Mouse (Mus musculus) embryonic fibroblast, embryonic 13.5 days (primary cell): ENCODE measurements around the gene Sgms2. TPM values are rescaled to one million over a fixed set of nuclear protein-coding genes. Genes with fewer than 3 reads are reported as not detected.

ENCODE experiments used
- H3K27ac ChIP-seq: 2 replicates; pipeline ENCODE4 v1.5.1; 2012; ENCODE audit warnings: low read length, control low read depth, inconsistent platforms; ENCODE audit not compliant: insufficient read depth
- H3K4me1 ChIP-seq: 2 replicates; pipeline ENCODE4 v1.6.1; 2011; ENCODE audit warnings: low read length; ENCODE audit not compliant: control insufficient read depth, insufficient read depth
- H3K4me3 ChIP-seq: 2 replicates; pipeline ENCODE4 v1.5.1; 2011; ENCODE audit warnings: mild to moderate bottlenecking, control low read depth, low read length; ENCODE audit not compliant: insufficient read depth
- CTCF ChIP-seq: IDR thresholded peaks from 2 replicates; pipeline ENCODE4 v1.5.1; 2011; ENCODE audit warnings: mild to moderate bottlenecking, control low read depth, low read length, moderate library complexity, borderline replicate concordance; ENCODE audit not compliant: insufficient read depth
- POLR2A ChIP-seq: IDR thresholded peaks from 2 replicates; pipeline ENCODE4 v1.6.1; 2011; ENCODE audit warnings: low read depth, mild to moderate bottlenecking, control low read depth, low read length, moderate library complexity
- polyA plus RNA-seq: library from polyadenylated mRNA; stranded (reverse); fragments of >200 nt; gene quantifications from 2 replicates; pipeline ENCODE4 v1.2.4, GENCODE M21; 2011; ENCODE audit warnings: low read depth; ENCODE audit not compliant: missing spikeins, insufficient read length

Gene Sgms2
- polyA plus RNA-seq, 1 experiment, result 11.9 TPM

DNA sequence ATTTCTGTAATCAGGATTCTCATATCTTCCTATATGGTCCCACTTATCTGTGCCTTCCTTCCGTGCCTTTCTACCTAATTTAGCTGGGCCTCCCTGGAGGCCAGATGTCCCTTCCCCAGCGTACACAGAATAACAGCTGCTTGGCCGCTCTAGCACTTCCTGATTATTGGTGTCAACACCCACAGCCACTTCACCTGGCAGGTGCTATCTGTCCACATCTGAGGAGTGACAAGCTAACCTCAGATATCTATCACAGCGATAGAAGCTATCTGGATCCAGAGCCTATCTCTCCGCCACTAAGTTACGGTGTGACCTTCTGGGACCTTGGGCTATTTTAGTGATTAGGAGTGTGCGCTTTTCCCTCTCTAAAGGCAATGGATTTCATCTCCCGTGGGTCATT, 127.0 kb downstream of the Sgms2 start:
- Histone ChIP-seq H3K27ac (peak overlapping the region; percentile 49; the same call in 1 of the 2 replicates), H3K4me3 (no peak overlapping the region), H3K4me1 (peaks cover 11% of the 10 kb centered on the region)
- TF ChIP-seq CTCF (no peak), POLR2A (no peak)

DNA sequence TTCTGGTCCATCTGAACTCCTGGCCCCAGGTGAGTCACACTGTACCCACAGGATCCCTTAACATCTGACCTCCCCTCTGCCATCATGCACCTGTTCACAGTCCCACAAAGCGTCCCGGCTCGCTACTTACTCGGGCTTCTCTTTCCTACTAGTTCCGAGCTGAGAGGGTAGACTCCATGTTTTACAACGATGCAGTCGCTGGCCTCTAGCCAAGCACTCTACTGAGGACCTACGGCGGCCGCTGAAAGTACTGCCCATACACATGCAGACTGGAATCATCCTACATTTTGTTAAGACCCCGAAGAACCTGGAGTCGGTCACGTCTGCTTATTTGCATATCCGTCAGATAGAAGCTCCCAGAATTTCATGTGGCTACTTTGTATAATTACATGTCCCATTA, 127.6 kb downstream of the Sgms2 start:
- TF ChIP-seq POLR2A, result no peak
- TF ChIP-seq CTCF, result no peak
- Histone ChIP-seq H3K27ac (no peak overlapping the region), H3K4me1 (peaks cover 14% of the 10 kb centered on the region), H3K4me3 (no peak overlapping the region)

DNA sequence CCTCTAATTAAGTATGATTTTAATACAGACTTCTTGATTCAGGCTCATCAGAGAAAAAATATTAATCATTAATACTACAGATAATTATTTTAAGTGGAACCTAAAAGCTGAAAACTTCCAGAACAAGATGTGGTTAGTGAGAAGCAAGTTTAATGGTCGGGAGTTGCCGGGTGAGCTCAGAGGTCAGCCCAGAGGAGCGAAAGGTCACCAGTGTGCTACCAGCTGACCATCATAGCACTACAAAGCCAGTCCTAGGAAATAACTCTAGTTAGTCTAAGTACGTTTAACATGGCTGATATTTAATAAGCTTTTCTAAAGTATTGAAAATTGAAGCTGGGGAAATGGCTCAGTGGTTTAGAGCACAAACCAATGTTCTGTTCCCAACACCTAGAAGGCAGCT, 129.3 kb downstream of the Sgms2 start:
- Histone ChIP-seq H3K4me3 (no peak overlapping the region), H3K4me1 (peaks cover 14% of the 10 kb centered on the region), H3K27ac (no peak overlapping the region)
- TF ChIP-seq CTCF (no peak), POLR2A (no peak)

DNA sequence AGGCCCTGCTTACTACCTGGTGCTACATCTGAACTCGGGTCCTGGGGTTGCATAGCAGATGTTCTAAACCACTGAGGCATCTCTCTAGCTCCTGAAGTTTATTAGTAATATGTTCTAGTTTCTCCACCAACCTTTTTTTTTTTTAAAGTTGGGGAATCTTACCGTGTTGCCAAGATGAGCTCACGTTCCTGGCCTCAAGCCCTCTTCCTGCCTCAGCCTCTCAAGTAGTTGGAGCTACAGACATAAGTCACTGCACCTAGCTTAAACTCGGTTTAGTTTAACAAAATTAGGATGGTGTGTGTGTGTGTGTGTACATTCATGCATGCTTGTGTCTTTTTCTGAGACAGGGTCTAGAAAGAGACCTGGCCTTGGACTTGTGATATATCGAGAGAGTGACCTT, 132.2 kb downstream of the Sgms2 start:
- H3K4me1 ChIP-seq, result peaks cover 14% of the 10 kb centered on the region
- no peak overlapping the region for H3K4me3 ChIP-seq
- no peak for TF ChIP-seq POLR2A
- TF ChIP-seq CTCF, result no peak
- H3K27ac ChIP-seq, result no peak overlapping the region

DNA sequence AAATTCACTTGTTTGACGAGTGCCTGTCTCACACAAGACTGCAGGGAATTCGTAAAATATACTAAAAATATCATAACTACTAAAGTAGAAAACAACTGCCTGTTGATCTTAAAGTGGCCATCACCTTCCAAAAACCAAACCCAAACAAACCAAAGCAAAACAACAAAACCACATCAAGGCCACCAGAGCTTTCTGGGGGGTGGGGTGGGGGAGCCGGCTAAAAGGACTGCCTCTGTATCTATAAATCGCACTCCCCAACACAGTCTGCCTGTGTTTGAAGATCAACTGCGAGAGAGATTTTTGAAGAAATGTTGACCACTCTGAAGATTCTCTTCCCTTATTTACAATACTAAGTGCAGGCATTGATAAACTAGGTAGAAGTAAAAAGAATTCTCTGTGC, 133.0 kb downstream of the Sgms2 start:
- H3K4me3 ChIP-seq, result no peak overlapping the region
- peaks cover 14% of the 10 kb centered on the region for H3K4me1 ChIP-seq
- no peak for TF ChIP-seq POLR2A
- TF ChIP-seq CTCF, result no peak
- no peak overlapping the region for H3K27ac ChIP-seq

DNA sequence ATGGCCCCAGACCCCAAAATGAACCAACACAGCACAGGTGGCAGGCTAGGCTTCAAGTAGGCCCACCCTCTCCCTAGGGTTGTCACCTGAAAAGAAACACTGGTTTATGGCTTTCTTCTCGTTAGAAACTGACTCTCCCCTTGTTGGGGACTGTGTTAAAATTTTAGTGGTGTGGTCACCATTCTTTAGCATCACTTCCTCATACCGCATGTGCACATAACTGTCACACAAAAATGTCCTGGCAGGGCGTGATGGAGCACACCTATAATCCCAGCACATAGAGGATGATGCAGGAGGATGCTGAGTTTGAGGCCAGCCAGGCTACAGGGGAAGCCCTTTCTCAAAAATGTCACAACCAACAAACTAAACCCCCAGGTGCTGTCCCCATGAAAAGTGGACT, 133.6 kb downstream of the Sgms2 start:
- peaks cover 14% of the 10 kb centered on the region for H3K4me1 ChIP-seq
- H3K4me3 ChIP-seq, result no peak overlapping the region
- no peak overlapping the region for H3K27ac ChIP-seq
- TF ChIP-seq POLR2A, result no peak
- no peak for TF ChIP-seq CTCF

DNA sequence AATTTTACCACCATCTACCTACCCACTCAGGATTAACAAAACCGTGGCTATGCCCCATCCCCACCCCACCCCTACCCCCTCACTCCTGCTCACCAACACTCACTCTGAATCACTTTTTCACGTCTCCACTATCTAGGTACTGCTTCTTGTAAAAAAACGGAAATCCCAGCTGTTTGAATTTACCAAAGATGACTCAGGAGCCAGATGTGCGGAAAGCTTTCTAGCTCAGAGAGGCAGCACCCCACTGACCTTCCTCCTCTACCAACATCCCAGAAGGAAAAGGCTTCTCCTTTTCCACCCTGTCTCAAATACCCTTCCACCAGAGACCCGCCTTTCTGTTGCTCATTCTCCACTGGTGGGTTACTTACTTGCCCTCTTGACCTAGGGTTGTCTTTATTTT, 135.2 kb downstream of the Sgms2 start:
- Histone ChIP-seq H3K4me3 (no peak overlapping the region), H3K27ac (no peak overlapping the region), H3K4me1 (peaks cover 14% of the 10 kb centered on the region)
- TF ChIP-seq CTCF (no peak), POLR2A (no peak)

DNA sequence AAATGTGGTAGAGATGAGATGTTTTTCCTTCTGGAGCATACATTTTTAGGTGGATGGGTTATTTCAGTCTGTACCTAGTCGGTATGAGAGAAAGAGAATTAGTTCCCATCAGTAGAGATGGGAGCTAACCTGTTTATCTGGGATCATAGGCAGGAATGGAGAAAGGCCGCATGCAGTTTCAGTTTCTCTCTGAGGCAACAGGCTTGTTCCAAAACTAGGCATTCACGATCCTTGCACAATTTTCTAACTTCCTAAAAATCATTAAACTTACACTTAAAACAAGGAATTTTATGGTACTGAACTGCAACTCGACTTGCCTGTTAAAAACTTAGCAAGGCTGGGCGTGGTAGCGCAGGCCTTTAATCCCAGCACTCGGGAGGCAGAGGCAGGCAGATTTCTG, 140.7 kb downstream of the Sgms2 start:
- peaks cover 2% of the 10 kb centered on the region for H3K4me1 ChIP-seq
- no peak overlapping the region for H3K27ac ChIP-seq
- H3K4me3 ChIP-seq, result no peak overlapping the region
- TF ChIP-seq POLR2A (no peak), CTCF (no peak)

DNA sequence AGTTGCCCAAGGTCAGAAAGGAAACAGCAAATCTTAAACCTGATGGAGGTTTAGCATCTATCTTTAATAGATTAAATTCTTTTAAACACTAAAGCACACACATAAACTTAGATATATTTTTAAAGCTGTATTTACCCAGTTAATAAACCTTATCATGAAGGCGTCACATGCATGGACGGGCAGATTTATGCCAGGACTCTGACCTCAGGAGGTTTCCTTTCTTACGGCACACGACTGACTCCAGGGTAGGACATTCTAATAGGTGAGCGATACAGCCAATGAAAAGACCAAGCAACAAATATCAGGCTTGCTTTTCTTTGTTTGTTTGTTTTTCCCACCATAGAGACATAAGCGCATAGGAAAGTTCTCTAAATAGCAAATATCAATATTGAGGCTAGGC, 142.2 kb downstream of the Sgms2 start:
- Histone ChIP-seq H3K27ac (no peak overlapping the region), H3K4me1 (no peaks in the 10 kb centered on the region), H3K4me3 (no peak overlapping the region)
- TF ChIP-seq POLR2A (no peak), CTCF (no peak)

DNA sequence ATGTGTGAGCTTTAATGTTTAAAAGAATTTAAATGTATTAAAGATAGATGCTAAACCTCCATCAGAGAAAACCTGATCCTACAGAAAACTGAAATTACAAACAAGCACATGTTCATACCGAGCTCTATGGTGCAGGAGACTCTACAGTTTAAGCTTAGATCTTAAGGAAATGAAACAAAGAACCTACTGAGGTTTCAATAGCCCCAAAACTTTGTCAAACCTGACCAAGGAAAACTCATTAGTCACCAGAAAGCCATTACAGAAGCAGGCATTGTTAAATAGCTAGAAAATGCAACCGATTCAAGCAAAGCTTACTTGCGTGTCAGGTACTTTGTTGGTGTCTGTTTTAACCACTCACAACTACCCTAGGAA, 142.6 kb downstream of the Sgms2 start:
- no peak overlapping the region for H3K27ac ChIP-seq
- no peaks in the 10 kb centered on the region for H3K4me1 ChIP-seq
- H3K4me3 ChIP-seq, result no peak overlapping the region
- no peak for TF ChIP-seq POLR2A
- TF ChIP-seq CTCF, result no peak

DNA sequence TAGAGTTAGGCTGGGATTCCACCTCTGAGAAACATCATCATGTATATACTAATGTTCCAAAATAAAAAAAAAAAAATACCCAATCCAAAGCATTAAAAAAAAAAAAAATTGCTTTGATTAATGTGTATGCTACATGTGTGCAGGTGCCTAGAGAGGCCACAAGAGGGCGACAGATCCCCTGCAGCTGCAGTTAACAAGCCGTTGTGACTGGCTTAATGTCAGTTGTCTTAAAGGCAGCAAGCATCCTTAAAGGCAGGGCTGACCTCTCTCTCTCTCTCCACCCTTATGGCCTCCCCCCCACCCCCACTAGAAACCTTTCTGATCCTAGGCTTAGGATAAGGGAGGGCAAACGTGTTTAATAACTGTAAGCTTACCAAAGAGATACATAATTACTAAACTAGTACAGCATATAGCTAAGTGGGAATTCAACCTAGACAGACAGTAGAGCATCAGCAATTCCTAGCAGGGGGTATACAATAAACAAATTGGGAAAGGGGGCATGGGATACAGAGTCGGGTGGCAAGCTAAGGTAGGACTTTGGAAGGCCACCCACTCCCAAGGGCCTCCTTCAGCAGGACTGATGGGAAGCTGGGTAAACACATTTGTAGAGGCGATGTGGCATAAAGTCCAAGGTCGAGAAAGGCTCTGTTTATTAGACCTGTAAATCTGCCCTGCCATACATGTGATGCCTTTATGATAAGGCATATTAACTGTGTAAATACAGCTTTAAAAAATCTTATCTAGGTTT, 143.2 kb downstream of the Sgms2 start:
- H3K4me3 ChIP-seq, result no peak overlapping the region
- H3K27ac ChIP-seq, result no peak overlapping the region
- H3K4me1 ChIP-seq, result no peaks in the 10 kb centered on the region
- no peak for TF ChIP-seq POLR2A
- peak; percentile 63 for TF ChIP-seq CTCF
